Mouse (Mus musculus) heart, embryonic 11.5 days (tissue): ENCODE measurements around the gene Lpin3. TPM values are rescaled to one million over a fixed set of nuclear protein-coding genes. Genes with fewer than 3 reads are reported as not detected.

Experiments used
- ATAC-seq: fragments of 200-750 bp; cut with Nextera tagmentation; replicated peaks from 2 replicates; pipeline ENCODE4 v1.8.0; 2017; ENCODE audit warnings: moderate library complexity; ENCODE audit not compliant: insufficient number of reproducible peaks, low FRiP score, low TSS enrichment
- H3K27ac ChIP-seq: fragments of 300-500 bp; sonication (generic); 2 replicates; pipeline ENCODE4 v1.5.1; 2014; ENCODE audit warnings: mild to moderate bottlenecking, low read depth, low read length
- H3K27me3 ChIP-seq: fragments of 300-500 bp; sonication (generic); 2 replicates; pipeline ENCODE4 v1.6.1; 2014; ENCODE audit warnings: mild to moderate bottlenecking, low read length, mixed read lengths; ENCODE audit not compliant: control insufficient read depth, insufficient read depth
- H3K36me3 ChIP-seq: fragments of 300-500 bp; sonication (generic); 2 replicates; pipeline ENCODE4 v1.6.1; 2014; ENCODE audit warnings: mild to moderate bottlenecking, low read length, moderate library complexity, mixed read lengths; ENCODE audit not compliant: control insufficient read depth, insufficient read depth
- H3K4me1 ChIP-seq: fragments of 300-500 bp; sonication (generic); 2 replicates; pipeline ENCODE4 v1.6.1; 2014; ENCODE audit warnings: low read length; ENCODE audit not compliant: control insufficient read depth, insufficient read depth
- H3K4me2 ChIP-seq: fragments of 300-500 bp; sonication (generic); 2 replicates; pipeline ENCODE4 v1.6.1; 2014; ENCODE audit warnings: mild to moderate bottlenecking, moderate library complexity
- H3K4me3 ChIP-seq: fragments of 300-500 bp; sonication (generic); 2 replicates; pipeline ENCODE4 v1.5.1; 2014; ENCODE audit warnings: low read depth, low read length
- H3K9ac ChIP-seq: fragments of 300-500 bp; sonication (generic); 2 replicates; pipeline ENCODE4 v1.6.1; 2014; ENCODE audit warnings: mild to moderate bottlenecking, low read depth, low read length, moderate library complexity
- H3K9me3 ChIP-seq: fragments of 300-500 bp; sonication (generic); replicated peaks from 2 replicates; pipeline ENCODE4 v1.6.1; 2016; ENCODE audit warnings: low read length; ENCODE audit not compliant: control insufficient read depth
- WGBS: fragments of 180-500 bp; shearing (Covaris S2); extraction: QIAGEN DNeasy Blood & Tissue Kit; methylation state at CpG from one replicate; pipeline ENCODE4 v1.1.7; 2014; ENCODE audit not compliant: insufficient replicate concordance; 5-methylcytosine and 5-hydroxymethylcytosine counted together
- polyA plus RNA-seq: library from polyadenylated mRNA; unstranded; fragments of >200 nt; fragmentation: Nextera tagmentation; extraction: Ambion mirVana; gene quantifications from 2 replicates; pipeline ENCODE4 v1.2.1, GENCODE M21; 2014

Lpin3 gene
- polyA plus RNA-seq, 1 experiment from 2014 or later = 1.1 TPM

DNA sequence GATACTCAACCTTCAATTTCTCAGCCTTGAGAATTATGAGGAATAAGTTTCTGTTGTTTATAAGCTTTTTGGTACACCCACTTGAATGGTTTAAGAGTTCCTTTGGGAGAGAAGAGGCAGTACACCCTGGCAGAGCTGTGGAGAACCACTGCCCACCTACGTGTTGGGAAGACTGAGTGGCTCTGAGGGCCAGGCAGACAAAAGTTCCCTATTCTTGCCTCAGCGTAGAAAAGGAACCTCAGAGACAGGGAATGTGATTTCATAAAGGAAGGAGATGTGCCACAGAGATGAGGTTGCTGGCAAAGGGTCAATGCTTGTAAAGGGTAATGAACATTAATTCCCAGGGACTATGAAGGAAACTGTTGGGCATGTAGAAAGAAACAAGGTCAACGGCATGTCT, 74.1 kb downstream of the Lpin3 start:
- H3K9me3 ChIP-seq = no peaks in the 10 kb centered on the region
- H3K36me3 ChIP-seq = peaks cover 32% of the 10 kb centered on the region
- no peak for ATAC-seq
- no peak overlapping the region for H3K27ac ChIP-seq
- H3K27me3 ChIP-seq = no peaks in the 10 kb centered on the region
- no peak overlapping the region for H3K4me3 ChIP-seq
- WGBS = 93% methylated on average over 3 of the region's 3 CpGs
- H3K9ac ChIP-seq = no peak overlapping the region
- H3K4me2 ChIP-seq = no peak overlapping the region
- H3K4me1 ChIP-seq = peaks cover 11% of the 10 kb centered on the region

DNA sequence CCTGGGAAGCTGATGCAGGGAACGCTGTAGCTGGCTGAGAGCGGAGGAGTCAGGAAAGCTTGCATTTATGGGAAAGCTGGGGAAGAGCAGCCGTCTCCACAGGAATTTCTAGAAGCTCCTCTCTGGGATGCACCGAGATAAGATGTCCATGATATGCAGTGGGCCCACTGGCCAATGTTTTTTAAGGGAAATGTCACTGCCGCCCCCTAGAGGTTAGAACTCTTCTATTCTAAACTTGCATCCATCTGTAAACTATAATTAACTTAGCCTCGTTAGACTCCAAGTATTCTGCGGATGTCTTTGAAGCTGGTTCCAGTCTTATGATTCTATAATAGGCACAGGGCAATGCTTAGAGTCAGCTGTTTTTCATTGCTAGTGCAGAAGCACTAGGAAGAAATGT, 74.9 kb downstream of the Lpin3 start:
- no peak for ATAC-seq
- H3K9ac ChIP-seq = no peak overlapping the region
- H3K4me1 ChIP-seq = peaks cover 11% of the 10 kb centered on the region
- no peaks in the 10 kb centered on the region for H3K27me3 ChIP-seq
- H3K9me3 ChIP-seq = no peaks in the 10 kb centered on the region
- peaks cover 29% of the 10 kb centered on the region for H3K36me3 ChIP-seq
- no peak overlapping the region for H3K4me3 ChIP-seq
- WGBS = 64% methylated on average over 7 of the region's 7 CpGs
- H3K4me2 ChIP-seq = no peak overlapping the region
- H3K27ac ChIP-seq = no peak overlapping the region

Other genes with a start within 250 kb of the Lpin3 start
- 53.2 and 65.4 TPM in 2 replicates for gene Top1, start 234.8 kb upstream of the Lpin3 start, polyA plus RNA-seq
- 31.0 and 33.9 TPM in 2 replicates for gene Plcg1, start 149.4 kb upstream of the Lpin3 start, polyA plus RNA-seq
- 5.1 and 6.2 TPM in 2 replicates for gene Zhx3, start 7.7 kb upstream of the Lpin3 start, polyA plus RNA-seq
- 0.83 and 1.5 TPM in 2 replicates for gene Emilin3, start 31.7 kb downstream of the Lpin3 start, polyA plus RNA-seq
- gene Chd6, start 228.4 kb downstream of the Lpin3 start, polyA plus RNA-seq = 20.8 and 25.0 TPM in 2 replicates